Comparison of ENCODE assay signal across 8 mouse cellular contexts in genomic region chr7:113607928-113608327, GRCm38 (mm10).
DNase-seq lines count a peak whose midpoint lies in the region; ATAC-seq lines count a peak whose summit lies in the region.

No protein-coding gene starts in this region.

- H3K4me3 ChIP-seq in kidney, embryonic 15.5 days (replicated peaks), result no peak overlapping the region

- WGBS in kidney, embryonic 15.5 days, result 32% methylated on average over 9 of the region's 9 CpGs

- H3K9ac ChIP-seq in kidney, embryonic 15.5 days, result no peak overlapping the region

- no peak for DNase-seq in kidney, adult 11 months
- DNase-seq in cerebellum, adult 11 months, result peak; percentile 45
- DNase-seq in frontal cortex, adult 2 months (ENCODE audit: extremely low spot score in 1 of 2, low spot score in 1 of 2), result peak; percentile 72 to 73
- peak; percentile 47 for DNase-seq in left cerebral cortex, adult 11 months (ENCODE audit: low spot score)
- DNase-seq in retina, postnatal 7 days (ENCODE audit: low read depth, low spot score), result peak; percentile 17
- DNase-seq in spleen, postnatal 4 days (ENCODE audit: low spot score in 2 of 2), result no peak

- no peaks in the 10 kb centered on the region for H3K27me3 ChIP-seq in kidney, embryonic 15.5 days

- 0 out of 2 replicates have a peak overlapping the region, but pooled peaks have one; percentile 32 for H3K27ac ChIP-seq in kidney, embryonic 15.5 days

- no peaks in the 10 kb centered on the region for H3K9me3 ChIP-seq in kidney, embryonic 15.5 days (replicated peaks)

- H3K4me1 ChIP-seq in kidney, embryonic 15.5 days, result peaks cover 8% of the 10 kb centered on the region

- ATAC-seq in kidney, embryonic 15.5 days (replicated peaks; ENCODE audit: low FRiP score), result no peak
- no peak for ATAC-seq in megakaryocyte progenitor cell, adult 5-6 weeks (replicated peaks; ENCODE audit: poor library complexity)

- no peaks in the 10 kb centered on the region for H3K36me3 ChIP-seq in kidney, embryonic 15.5 days

- H3K4me2 ChIP-seq in kidney, embryonic 15.5 days, result 0 out of 2 replicates have a peak overlapping the region, but pooled peaks have one; percentile 27

Comparison
In these comparisons a context has a peak if more than half of its experiments do, and no peak if none do; other contexts are left out.
1. DNase-seq: peak in cerebellum, adult 11 months (single experiment), frontal cortex, adult 2 months (2 of 2), left cerebral cortex, adult 11 months (single experiment) and retina, postnatal 7 days (single experiment); none in kidney, adult 11 months (single experiment) and spleen, postnatal 4 days (0 of 2).